Mouse (Mus musculus): ENCODE data around the gene Olfr796.

The Olfr796 gene

DNA sequence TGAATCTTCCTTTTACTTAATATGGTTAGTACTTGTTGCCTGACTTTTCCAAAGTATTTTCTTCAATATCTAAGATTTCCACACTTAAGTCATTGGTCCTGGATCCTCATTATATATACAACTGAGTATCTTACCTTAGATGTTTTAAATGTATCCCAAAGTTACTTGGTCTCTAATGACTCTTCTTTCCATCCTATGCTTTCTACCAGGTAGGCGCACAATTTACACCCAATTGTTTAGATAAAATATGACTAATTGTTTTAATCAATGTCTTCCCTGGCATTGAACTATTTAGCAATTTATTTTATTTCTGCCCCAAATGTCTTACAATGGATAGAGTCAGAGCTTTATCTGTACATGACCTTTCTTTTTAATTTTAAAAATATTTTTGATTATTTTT, at the start of gene Olfr796:
TSS of gene Olfr796 (minus strand) at position 101 of the 400 bp plus-strand sequence.
- no peak for DNase-seq (ENCODE audit: low spot score)

DNA sequence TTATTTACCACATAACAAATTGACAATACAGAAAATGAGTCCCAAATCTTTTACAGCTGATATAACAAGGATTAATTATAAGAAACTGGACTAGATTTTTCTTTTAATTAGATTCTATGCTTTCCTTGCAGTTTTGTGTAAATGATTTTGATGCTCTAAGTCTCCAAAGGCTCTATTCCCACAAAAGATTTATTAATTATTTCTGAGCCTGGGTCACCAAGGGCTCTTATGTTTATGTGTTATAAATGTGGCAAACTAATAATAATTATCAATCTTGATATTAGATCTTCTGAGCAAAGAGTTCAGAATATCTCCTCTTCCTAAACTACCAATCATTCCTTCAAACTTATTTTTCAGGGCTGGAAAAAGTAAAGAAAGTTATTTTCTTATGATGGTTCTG, 45.0 kb upstream of the Olfr796 start, which contains the start of gene Olfr800:
TSS of gene Olfr800 (plus strand) at position 301 of the 400 bp plus-strand sequence.
- DNase-seq (ENCODE audit: low spot score): no peak

DNA sequence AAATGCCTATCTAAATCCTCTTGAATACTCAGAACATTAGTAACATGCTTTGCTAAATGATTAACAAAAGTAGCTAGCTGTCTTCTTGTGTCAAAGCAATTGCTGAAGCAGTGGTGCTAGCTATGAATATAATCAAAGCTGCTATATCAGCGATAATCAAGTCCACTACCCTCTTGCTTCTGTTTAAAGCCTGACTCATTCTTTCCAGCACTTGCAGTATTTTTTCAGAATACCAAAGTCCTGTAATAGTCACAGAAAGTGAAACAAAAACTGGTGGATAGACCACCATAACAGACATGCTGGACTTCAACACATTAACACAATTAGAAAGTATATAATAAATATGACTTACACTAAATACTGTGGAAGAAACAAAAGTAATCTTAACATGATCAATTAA, 39.4 kb upstream of the Olfr796 start:
- no peak for DNase-seq (ENCODE audit: low spot score)

DNA sequence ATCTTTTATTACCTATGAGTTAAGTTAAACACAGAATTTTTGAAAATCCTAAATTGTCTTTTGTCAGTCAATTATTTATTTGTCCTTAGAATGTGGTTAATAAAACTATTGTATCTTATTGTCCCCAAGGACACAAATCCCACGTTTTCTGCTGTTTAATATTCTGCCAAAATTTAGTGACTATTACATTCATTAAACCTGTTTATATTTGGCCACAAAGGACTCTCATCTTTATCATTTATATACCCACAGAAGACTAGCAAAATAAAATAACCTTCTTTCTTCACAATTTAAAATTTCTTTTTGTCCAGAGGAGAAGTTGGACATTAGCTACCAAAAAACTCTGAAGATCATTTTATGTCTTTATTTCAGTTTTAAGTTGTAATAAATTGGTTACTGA, 24.8 kb upstream of the Olfr796 start, which contains the start of gene Olfr799:
TSS of gene Olfr799 (plus strand) at position 301 of the 400 bp plus-strand sequence.
- DNase-seq (ENCODE audit: low spot score): no peak

DNA sequence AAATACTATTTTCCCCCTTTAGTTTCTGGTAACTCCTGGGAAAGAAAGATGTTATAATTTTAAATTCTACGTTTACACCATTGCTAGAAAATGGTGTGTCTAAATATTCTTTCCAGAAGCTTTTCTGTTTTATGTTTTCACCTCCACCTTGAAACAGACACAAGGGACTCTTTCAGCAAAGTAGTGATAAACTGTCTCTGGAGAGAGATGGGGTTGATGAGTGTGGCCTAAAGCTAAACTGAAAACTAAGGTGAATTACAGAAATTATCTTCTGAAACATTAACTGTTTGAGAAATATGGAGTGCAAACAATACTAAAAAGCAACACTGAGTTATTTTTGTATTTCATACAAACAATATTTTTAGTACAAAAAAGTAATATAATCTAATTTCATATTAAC, 15.5 kb upstream of the Olfr796 start, which contains the start of gene Olfr798:
TSS of gene Olfr798 (minus strand) at position 101 of the 400 bp plus-strand sequence.
- DNase-seq (ENCODE audit: low spot score): no peak

DNA sequence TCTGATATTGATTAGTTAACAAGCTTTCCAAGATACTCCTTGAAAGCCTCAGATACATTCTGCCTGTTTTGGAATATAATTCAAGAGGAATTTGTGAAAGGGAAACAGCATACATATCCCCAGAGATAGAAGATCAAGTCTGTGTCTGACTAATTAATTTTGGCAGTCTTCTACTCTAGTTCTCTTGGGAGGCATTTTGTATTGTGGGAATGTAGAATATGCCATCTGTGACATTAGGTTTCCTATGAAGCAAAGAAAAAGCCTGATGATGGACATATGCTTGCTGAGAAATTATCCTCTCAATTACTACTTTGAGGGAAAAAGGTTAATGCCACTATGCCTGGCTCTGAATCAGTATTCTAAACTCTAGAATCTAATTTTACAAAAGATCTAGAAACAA, 10.9 kb upstream of the Olfr796 start:
- no peak for DNase-seq (ENCODE audit: low spot score)

DNA sequence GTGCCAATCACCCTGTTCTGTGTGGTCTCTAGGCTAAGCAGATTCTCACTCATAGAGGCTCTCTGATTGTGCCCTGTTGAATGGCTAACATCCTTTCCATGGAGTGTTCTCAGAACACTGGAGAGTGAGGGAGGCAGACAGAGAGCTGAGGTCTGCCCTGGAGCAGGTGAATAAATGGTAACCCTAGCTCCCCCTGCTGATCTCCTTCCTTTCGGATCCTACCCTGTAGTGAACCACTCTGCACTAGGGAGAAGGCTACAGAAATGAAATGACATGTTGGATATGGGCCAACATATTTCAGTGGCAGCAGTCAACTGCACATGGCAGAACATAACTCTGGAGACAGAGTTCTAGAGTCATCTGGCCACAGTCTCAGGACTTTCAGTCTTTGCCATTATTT, 9.4 kb upstream of the Olfr796 start:
- no peak for DNase-seq (ENCODE audit: low spot score)

DNA sequence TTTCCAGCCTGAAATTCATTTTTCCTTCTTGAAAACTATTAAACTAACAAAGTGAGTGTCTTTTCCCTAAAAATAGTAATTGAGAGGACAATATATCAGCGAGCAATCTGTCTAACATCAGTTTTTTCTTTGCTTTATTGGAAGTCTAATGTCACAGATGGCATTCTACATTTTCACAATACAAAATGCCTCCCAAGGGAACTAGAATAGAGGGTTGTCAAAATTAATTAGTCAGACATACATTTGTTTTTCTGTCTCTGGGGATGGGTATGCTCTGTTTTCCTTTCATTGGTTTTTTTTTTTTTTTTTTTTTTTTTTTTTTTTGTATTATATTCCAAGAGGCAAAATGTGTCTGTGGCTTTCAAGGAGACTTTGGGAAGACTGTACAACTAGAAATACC, 35.3 kb downstream of the Olfr796 start:
- DNase-seq (ENCODE audit: low spot score): no peak

DNA sequence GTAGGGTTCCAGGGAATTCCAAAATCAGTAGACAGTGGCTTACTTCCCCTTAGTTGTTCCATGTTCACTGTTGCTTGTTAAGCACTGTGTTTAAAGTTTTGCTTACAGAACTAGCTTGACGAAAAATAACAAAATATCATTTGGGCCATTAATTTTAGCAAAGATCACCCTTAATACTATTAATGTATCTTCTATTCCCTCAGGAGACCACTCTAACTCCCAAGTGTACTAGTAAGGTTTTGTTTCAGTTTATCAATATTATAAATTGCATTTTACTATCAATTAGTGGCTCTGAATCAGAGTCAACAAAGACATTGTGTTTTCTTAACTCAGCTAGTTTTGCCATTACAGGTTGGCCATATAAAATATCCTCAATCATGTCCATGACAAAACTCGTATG, 45.0 kb downstream of the Olfr796 start, which contains the start of gene Olfr794:
TSS of gene Olfr794 (plus strand) at position 301 of the 400 bp plus-strand sequence.
- DNase-seq (ENCODE audit: low spot score): no peak

Measured in left cerebral cortex, adult 11 months (tissue).